Mouse (Mus musculus): ENCODE measurements around the gene Ndufb4.
"Not testable (repeated sequence)": the region's sequence is repeated elsewhere in the genome, so short reads cannot be mapped to it uniquely, and the experiment has no call there.

The Ndufb4 gene

GRCm38 (mm10) chr16:37677586-37677985, 23.3 kb upstream of the Ndufb4 start:
- no peak for DNase-seq

- no peak for DNase-seq
Observed at GRCm38 (mm10) chr16:37676677-37677072, 22.4 kb upstream of the Ndufb4 start.

GRCm38 (mm10) chr16:37676024-37676676, 21.9 kb upstream of the Ndufb4 start:
- DNase-seq: no peak

GRCm38 (mm10) chr16:37675326-37675725, 21.1 kb upstream of the Ndufb4 start:
- DNase-seq: no peak

GRCm38 (mm10) chr16:37670666-37671283, 16.5 kb upstream of the Ndufb4 start:
- DNase-seq: no peak

GRCm38 (mm10) chr16:37665394-37665935, 11.2 kb upstream of the Ndufb4 start:
- no peak for DNase-seq

GRCm38 (mm10) chr16:37663643-37664459, 9.6 kb upstream of the Ndufb4 start:
- no peak for DNase-seq

GRCm38 (mm10) chr16:37656796-37657195, 2.5 kb upstream of the Ndufb4 start:
- no peak for DNase-seq

- no peak for DNase-seq
Observed at GRCm38 (mm10) chr16:37655756-37656347, 1.6 kb upstream of the Ndufb4 start.

- no peak for DNase-seq
Observed at GRCm38 (mm10) chr16:37654831-37655455, 690 bp upstream of the Ndufb4 start.

- no peak for DNase-seq
Observed at GRCm38 (mm10) chr16:37653058-37653457, 1.2 kb downstream of the Ndufb4 start.

GRCm38 (mm10) chr16:37652654-37653053, 1.6 kb downstream of the Ndufb4 start:
- DNase-seq: no peak

GRCm38 (mm10) chr16:37651467-37651866, 2.8 kb downstream of the Ndufb4 start:
- DNase-seq: no peak

- DNase-seq: no peak
Observed at GRCm38 (mm10) chr16:37649068-37649467, 5.2 kb downstream of the Ndufb4 start.

GRCm38 (mm10) chr16:37647936-37648335, 6.3 kb downstream of the Ndufb4 start:
- DNase-seq: no peak

- no peak for DNase-seq
Observed at GRCm38 (mm10) chr16:37647067-37647466, 7.2 kb downstream of the Ndufb4 start.

- DNase-seq: no peak
Observed at GRCm38 (mm10) chr16:37645799-37646198, 8.5 kb downstream of the Ndufb4 start.

GRCm38 (mm10) chr16:37645211-37645610, 9.0 kb downstream of the Ndufb4 start:
- DNase-seq: no peak

- no peak for DNase-seq
Observed at GRCm38 (mm10) chr16:37644486-37644885, 9.8 kb downstream of the Ndufb4 start.

- not testable (repeated sequence) for DNase-seq
Observed at GRCm38 (mm10) chr16:37640522-37640921, 13.7 kb downstream of the Ndufb4 start.

GRCm38 (mm10) chr16:37637802-37638201, 16.5 kb downstream of the Ndufb4 start:
- no peak for DNase-seq

GRCm38 (mm10) chr16:37636107-37636506, 18.1 kb downstream of the Ndufb4 start:
- peak; percentile 21 for DNase-seq

GRCm38 (mm10) chr16:37635095-37635494, 19.2 kb downstream of the Ndufb4 start:
- DNase-seq: no peak
